Mouse (Mus musculus): ENCODE measurements around the gene B4galnt2.

B4galnt2 gene

DNA sequence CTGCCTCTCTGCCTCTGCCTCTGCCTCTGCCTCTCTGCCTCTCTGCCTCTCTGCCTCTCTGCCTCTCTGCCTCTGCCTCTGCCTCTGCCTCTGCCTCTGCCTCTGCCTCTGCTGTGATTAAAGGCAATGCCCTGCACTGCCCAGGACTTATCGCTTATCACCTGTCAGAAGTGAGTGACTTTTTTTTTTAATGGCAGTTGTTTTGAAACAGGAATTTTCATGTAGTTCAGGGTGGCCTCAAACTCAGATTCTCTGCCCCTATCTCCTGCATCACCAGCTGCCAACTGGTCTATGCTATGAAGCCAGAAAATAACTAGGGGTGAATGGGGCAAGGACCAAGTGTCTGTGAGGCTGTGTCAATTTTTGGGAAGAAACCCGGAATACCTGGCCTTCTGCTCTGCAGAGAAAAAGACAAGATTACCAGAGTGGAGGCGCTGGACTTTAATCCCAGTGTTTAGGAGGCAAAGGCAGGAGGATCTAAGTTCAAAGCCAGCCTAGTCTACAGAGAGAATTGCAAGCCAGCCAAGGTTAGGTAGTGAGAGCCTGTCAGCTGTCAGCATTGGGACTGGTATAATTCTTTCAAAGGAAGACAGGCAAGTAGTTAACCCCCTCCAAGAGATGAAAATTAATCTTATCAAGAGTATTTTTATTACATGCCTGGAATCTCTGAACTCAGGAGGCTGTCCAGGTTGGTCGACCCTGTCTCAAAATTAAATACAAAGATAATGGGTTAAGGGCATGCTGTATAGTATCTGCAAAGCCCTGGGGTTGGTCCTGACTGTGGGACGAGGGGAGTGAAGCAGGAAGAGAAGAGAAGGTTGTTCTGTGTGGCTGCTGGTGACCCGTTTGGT lies 88.1 kb downstream of the B4galnt2 start:
- no peak for DNase-seq (ENCODE audit: low spot score in 2 of 2)

DNA sequence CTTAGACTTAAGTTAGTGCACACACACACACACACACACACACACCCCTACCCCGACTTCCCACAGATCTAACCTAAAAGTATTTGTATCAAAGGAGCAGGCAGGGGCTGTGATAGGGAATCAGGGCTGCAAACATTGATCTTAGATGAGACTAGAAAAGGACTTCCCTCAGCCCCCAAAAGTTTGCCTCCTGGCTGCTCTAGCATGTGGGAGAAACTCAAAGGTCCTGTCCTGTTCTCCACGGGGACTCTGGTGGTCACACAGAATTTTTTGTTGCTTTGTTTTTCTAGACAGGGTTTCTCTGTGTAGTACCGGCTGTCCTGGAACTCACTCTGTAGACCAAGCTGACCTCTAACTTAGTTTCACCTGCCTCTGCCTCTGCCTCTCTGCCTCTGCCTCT lies 89.1 kb downstream of the B4galnt2 start:
- no peak for DNase-seq (ENCODE audit: low spot score in 2 of 2)

DNA sequence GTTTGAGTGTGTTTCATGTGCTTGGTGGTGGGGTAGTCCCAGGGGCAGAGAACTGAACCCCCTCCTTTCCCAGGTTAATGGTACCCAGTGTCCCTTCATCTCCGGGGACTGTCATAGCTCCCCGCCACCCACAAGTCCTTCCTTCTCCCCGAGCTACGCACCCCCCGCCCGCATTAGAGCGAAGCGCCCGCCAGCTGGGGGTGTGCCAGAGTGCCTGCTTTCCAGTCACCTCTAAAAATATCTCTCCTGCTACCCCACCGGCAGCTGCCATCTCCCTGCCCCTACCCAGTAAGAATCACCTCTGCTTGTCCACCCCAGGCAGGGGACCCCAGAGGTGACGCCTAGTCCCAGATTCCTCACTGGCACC lies 89.8 kb downstream of the B4galnt2 start:
- peak; percentile 37 to 58 for DNase-seq (ENCODE audit: low spot score in 2 of 2)

- peak; percentile 77 to 88 for DNase-seq (ENCODE audit: low spot score in 2 of 2)
These were observed 90.4 kb downstream of the B4galnt2 start, which contains the start of gene Phospho1 for GRCm38 (mm10) chr11:95824071-95824876. Phospho1 (plus strand) TSS chr11:95824499.

GRCm38 (mm10) chr11:95822437-95822836 lies 92.3 kb downstream of the B4galnt2 start:
- no peak for DNase-seq (ENCODE audit: low spot score in 2 of 2)

DNA sequence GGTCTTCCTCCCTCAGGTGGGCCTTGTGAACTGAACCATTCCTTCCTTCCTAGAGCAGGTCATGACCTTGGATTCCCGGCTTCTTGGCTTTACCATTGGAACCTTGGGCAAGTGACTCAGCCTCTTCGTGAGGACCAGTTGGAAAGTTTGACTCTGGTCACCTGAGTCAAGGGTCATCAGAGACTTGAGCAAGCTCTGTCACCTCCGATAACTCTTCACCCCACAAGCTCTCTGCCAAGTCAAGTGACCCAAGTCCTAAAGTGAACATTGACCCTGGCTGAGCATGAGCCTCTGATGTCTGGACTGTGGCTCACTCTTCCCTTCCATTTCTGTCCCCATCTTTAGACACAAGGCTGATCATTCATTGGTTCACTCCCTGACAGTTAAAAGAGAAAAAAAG lies 93.2 kb downstream of the B4galnt2 start:
- no peak for DNase-seq (ENCODE audit: low spot score in 2 of 2)

- DNase-seq (ENCODE audit: low spot score in 2 of 2) = no peak
These were observed 95.6 kb downstream of the B4galnt2 start for GRCm38 (mm10) chr11:95819138-95819537.

All from right cerebral cortex, postnatal 36 days (tissue).